ENCODE assay signal across 3 mouse cellular contexts in the genomic region with DNA sequence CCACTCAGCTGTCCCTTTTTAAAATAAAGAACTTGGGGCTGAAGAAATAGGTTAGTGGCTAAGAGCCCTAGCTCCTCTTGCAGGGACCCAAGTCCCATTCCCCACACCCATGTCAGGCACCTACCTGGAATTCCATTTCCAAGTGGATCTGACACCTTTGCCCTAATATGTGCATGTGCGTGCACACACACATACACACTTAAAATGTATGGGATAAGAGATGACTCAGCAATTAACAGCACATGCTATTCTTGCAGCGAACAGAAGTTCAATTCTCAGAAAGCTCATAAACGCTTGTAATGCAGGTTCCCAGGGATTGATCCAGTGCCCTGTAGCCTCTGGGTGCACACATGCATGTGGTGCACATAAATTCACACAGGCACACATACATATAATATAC.
TF ChIP-seq lines count a peak whose summit lies in the region.

No protein-coding gene starts in this region.

TF ChIP-seq in CH12.LX, 34 proteins besides CTCF, POLR2A, EP300 and RAD21:
- TF ChIP-seq UBTF (IDR thresholded peaks at IDR 0.05; ENCODE audit: low read depth, low read length): no peak
- TF ChIP-seq SIN3A (IDR thresholded peaks at IDR 0.05; ENCODE audit: low read length): no peak
- no peak for TF ChIP-seq E2F4 (IDR thresholded peaks at IDR 0.05; ENCODE audit: insufficient replicate concordance, low read depth, low read length)
- peak; percentile 69 for TF ChIP-seq MAFK (IDR thresholded peaks at IDR 0.05; ENCODE audit: insufficient replicate concordance, low read length)
- TF ChIP-seq MEF2A (IDR thresholded peaks at IDR 0.05; ENCODE audit: borderline replicate concordance, low read depth, low read length): no peak

TF ChIP-seq in ES-E14, 5 proteins besides CTCF, POLR2A, EP300 and RAD21:
- TF ChIP-seq ZC3H11A (IDR thresholded peaks at IDR 0.05; ENCODE audit: borderline replicate concordance, low read depth, low read length) (no peak), MAFK (IDR thresholded peaks at IDR 0.05; ENCODE audit: insufficient read depth, low read depth, low read length) (peak; percentile 52; the same call in 1 of the 2 replicates)

TF ChIP-seq in MEL, 35 proteins besides CTCF, POLR2A, EP300 and RAD21:
- no peak for TF ChIP-seq USF2 (IDR thresholded peaks at IDR 0.05; ENCODE audit: borderline replicate concordance in 1 of 2, insufficient read depth in 1 of 2, low read depth in 1 of 2, low read length in 2 of 2)
- 0 out of 2 replicates have a peak, but pooled peaks have one; percentile 24 for TF ChIP-seq MAFK (IDR thresholded peaks at IDR 0.05; ENCODE audit: borderline replicate concordance, low read depth, low read length)
